Mouse (Mus musculus) MEL (cell line): ENCODE results near the gene Calm3. TPM values are rescaled to one million over a fixed set of nuclear protein-coding genes. Genes with fewer than 3 reads are reported as not detected.

ENCODE experiments used
- DNase-seq: peaks from one replicate; pipeline ENCODE4 v3.0.0; 2011; ENCODE audit warnings: low read depth, low spot score
- H3K27ac ChIP-seq: 2 replicates; pipeline ENCODE4 v1.5.1; 2012; ENCODE audit warnings: low read depth, mild to moderate bottlenecking, control low read depth, low read length, moderate library complexity; ENCODE audit not compliant: control insufficient read depth
- H3K27me3 ChIP-seq, 2 experiments: fragments of 150-350 bp in 1 of 2; sonication (generic) in 1 of 2; 2 replicates each; pipeline ENCODE4 v1.6.1; 2012; ENCODE audit warnings: low read length in 2 of 2, mild to moderate bottlenecking in 2 of 2, improper control_type of control experiment in 1 of 2, moderate library complexity in 1 of 2; ENCODE audit not compliant: insufficient read depth in 2 of 2, control insufficient read depth in 1 of 2
- H3K36me3 ChIP-seq, 2 experiments: 2 replicates each; pipeline ENCODE4 v1.6.1; 2012 to 2014; ENCODE audit warnings: low read length in 2 of 2, improper control_type of control experiment in 1 of 2, inconsistent platforms in 1 of 2, mild to moderate bottlenecking in 1 of 2; ENCODE audit not compliant: insufficient read depth in 2 of 2, control insufficient read depth in 1 of 2
- H3K4me1 ChIP-seq, 2 experiments: fragments of 150-350 bp in 1 of 2; sonication (generic) in 1 of 2; 2 replicates each; pipeline ENCODE4 v1.6.1; 2012; ENCODE audit warnings: low read length in 2 of 2, improper control_type of control experiment in 1 of 2, mild to moderate bottlenecking in 1 of 2; ENCODE audit not compliant: insufficient read depth in 2 of 2, control insufficient read depth in 1 of 2
- H3K4me3 ChIP-seq, 2 experiments: fragments of 150-350 bp in 1 of 2; sonication (generic) in 1 of 2; 2 replicates each; pipeline ENCODE4 v1.5.1; 2012; ENCODE audit warnings: low read depth in 2 of 2, low read length in 2 of 2, mild to moderate bottlenecking in 2 of 2, moderate library complexity in 2 of 2, control low read depth in 1 of 2, improper control_type of control experiment in 1 of 2; ENCODE audit not compliant: control insufficient read depth in 1 of 2, insufficient read depth in 1 of 2
- H3K79me2 ChIP-seq: 2 replicates; pipeline ENCODE4 v1.6.1; 2012; ENCODE audit warnings: mild to moderate bottlenecking, low read length, moderate library complexity; ENCODE audit not compliant: control insufficient read depth, poor library complexity, insufficient read depth
- H3K9ac ChIP-seq: 2 replicates; pipeline ENCODE4 v1.6.1; 2012; ENCODE audit warnings: low read depth, mild to moderate bottlenecking, control low read depth, low read length, moderate library complexity; ENCODE audit not compliant: control insufficient read depth, poor library complexity, severe bottlenecking
- H3K9me3 ChIP-seq: fragments of 150-350 bp; sonication (generic); replicated peaks from 2 replicates; pipeline ENCODE4 v1.6.1; 2012; ENCODE audit warnings: mild to moderate bottlenecking, low read length, improper control_type of control experiment, moderate library complexity; ENCODE audit not compliant: insufficient read depth
- CHD2 ChIP-seq: IDR thresholded peaks from 2 replicates; pipeline ENCODE4 v1.6.1; 2011; ENCODE audit warnings: low read length, improper control_type of control experiment
- EP300 ChIP-seq, 2 experiments: IDR thresholded peaks; 2 replicates each; pipeline ENCODE4 v1.6.1; 2011; ENCODE audit warnings: improper control_type of control experiment in 2 of 2, low read length in 2 of 2, low read depth in 1 of 2, mild to moderate bottlenecking in 1 of 2
- ETS1 ChIP-seq: IDR thresholded peaks from 2 replicates; pipeline ENCODE4 v1.6.1; 2012; ENCODE audit warnings: low read depth, mild to moderate bottlenecking, inconsistent platforms, low read length, improper control_type of control experiment, moderate library complexity
- MAX ChIP-seq: IDR thresholded peaks from 2 replicates; pipeline ENCODE4 v1.6.1; 2011; ENCODE audit warnings: low read length, improper control_type of control experiment
- MAZ ChIP-seq: IDR thresholded peaks from 2 replicates; pipeline ENCODE4 v1.6.1; 2012; ENCODE audit warnings: low read depth, mild to moderate bottlenecking, inconsistent platforms, low read length, improper control_type of control experiment
- MEF2A ChIP-seq: IDR thresholded peaks from 2 replicates; pipeline ENCODE4 v1.6.1; 2014; ENCODE audit warnings: low read depth, mild to moderate bottlenecking, inconsistent platforms, low read length, improper control_type of control experiment; ENCODE audit not compliant: poor library complexity, insufficient replicate concordance, severe bottlenecking; ENCODE audit errors: extremely low read depth
- MYC ChIP-seq: IDR thresholded peaks from 2 replicates; pipeline ENCODE4 v1.6.1; 2011; ENCODE audit warnings: low read depth, mild to moderate bottlenecking, low read length, improper control_type of control experiment, moderate library complexity
- NELFE ChIP-seq: IDR thresholded peaks from 2 replicates; pipeline ENCODE4 v1.6.1; 2011; ENCODE audit warnings: low read depth, low read length, improper control_type of control experiment
- POLR2AphosphoS2 ChIP-seq: IDR thresholded peaks from 2 replicates; pipeline ENCODE4 v1.6.1; 2011; ENCODE audit warnings: low read length, improper control_type of control experiment
- TCF12 ChIP-seq: IDR thresholded peaks from 2 replicates; pipeline ENCODE4 v1.6.1; 2014; ENCODE audit warnings: low read depth, mild to moderate bottlenecking, inconsistent platforms, low read length, improper control_type of control experiment, moderate library complexity
- USF2 ChIP-seq, 2 experiments: IDR thresholded peaks; 2 replicates each; pipeline ENCODE4 v1.6.1; 2011 to 2012; ENCODE audit warnings: improper control_type of control experiment in 2 of 2, low read length in 2 of 2, borderline replicate concordance in 1 of 2, inconsistent platforms in 1 of 2, low read depth in 1 of 2, mild to moderate bottlenecking in 1 of 2; ENCODE audit not compliant: insufficient read depth in 1 of 2
- ZKSCAN1 ChIP-seq: IDR thresholded peaks from 2 replicates; pipeline ENCODE4 v1.6.1; 2012; ENCODE audit warnings: low read depth, mild to moderate bottlenecking, inconsistent platforms, low read length, improper control_type of control experiment, moderate library complexity
- ZNF384 ChIP-seq: IDR thresholded peaks from 2 replicates; pipeline ENCODE4 v1.6.1; 2012; ENCODE audit warnings: low read depth, mild to moderate bottlenecking, inconsistent platforms, low read length, improper control_type of control experiment
- polyA plus RNA-seq, 2 experiments: library from polyadenylated mRNA; stranded (reverse) in 1 of 2; unstranded in 1 of 2; fragments of >175 nt in 1 of 2; fragments of >200 nt in 1 of 2; gene quantifications; 2 replicates each; pipeline versions ENCODE4 v1.2.1 to v1.2.4; 2012; ENCODE audit warnings: low replicate concordance in 2 of 2, low read depth in 1 of 2; ENCODE audit not compliant: insufficient read length in 2 of 2, insufficient read depth in 1 of 2, missing spikeins in 1 of 2
- total RNA-seq: library from RNA; depleted of rRNA; stranded (reverse); fragments of 300-350 nt; gene quantifications from 2 replicates; pipeline ENCODE4 v1.2.3, GENCODE M21; 2012

Gene Calm3
- total and polyA plus RNA-seq, 3 experiments = 482 to 1,030 (median 515) TPM

- Histone ChIP-seq H3K27ac (no peak overlapping the region), H3K27me3 (no peaks in the 10 kb centered on the region), H3K36me3 (peaks cover 0 to 4% of the 10 kb centered on the region in 2 experiments; a peak in 1 of 4 replicates), H3K79me2 (no peaks in the 10 kb centered on the region), H3K4me1 (peaks cover 3 to 5% of the 10 kb centered on the region in 2 experiments; a peak in 3 of 4 replicates), H3K9me3 (no peaks in the 10 kb centered on the region), H3K9ac (no peak overlapping the region), H3K4me3 (no peak overlapping the region)
- DNase-seq = no peak
- TF ChIP-seq MYC = no peak
- no peak for TF ChIP-seq ETS1
- TF ChIP-seq MEF2A = no peak
- TF ChIP-seq TCF12 = no peak
- TF ChIP-seq EP300 (IDR thresholded peaks at IDR 0.05; ENCODE audit: low read depth in 1 of 2, low read length in 2 of 2) = no peak
- TF ChIP-seq MAX = no peak
- no peak for TF ChIP-seq ZNF384
- TF ChIP-seq CHD2 = no peak
Measured at GRCm38 (mm10) chr7:16880615-16881014, 43.3 kb downstream of the Calm3 start.

DNA sequence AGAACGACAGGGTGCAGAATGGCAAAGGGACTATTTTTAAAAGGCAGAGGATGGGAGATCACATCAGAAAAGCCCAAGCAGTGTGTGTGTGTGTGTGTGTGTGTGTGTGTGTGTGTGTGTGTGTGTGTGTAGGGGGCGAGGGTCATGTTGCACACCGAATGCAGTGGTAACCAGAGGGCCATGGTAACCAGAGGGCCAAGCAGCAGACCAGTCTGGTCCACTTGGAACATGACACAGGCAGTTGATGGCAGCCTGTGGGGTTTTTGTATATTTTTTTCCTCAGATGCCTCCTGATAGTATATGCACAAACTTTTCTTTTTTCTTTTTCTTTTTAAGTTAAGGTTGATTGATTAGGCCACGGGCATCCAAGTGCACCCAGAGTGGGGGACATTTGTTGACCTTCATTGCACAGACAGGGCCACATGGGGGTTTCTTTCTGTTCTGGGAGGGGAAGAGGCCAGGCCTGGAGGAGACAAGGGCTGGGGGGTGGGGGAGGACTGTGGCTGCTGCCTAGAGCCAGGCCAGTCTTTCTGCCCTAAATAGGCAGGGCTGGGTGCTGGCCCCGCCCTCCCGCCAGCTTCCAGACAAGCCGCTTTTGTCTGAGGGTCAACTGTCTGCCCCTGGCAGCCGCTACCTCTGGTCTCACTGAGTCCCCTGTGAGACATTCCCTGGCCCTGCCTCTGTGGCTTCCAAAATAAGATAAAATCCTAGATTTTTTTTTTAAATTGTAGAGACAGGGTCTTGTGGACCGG is 43.9 kb downstream of the Calm3 start:
- no peaks in the 10 kb centered on the region; the same call in 1 of the 2 replicates for H3K79me2 ChIP-seq
- no peak overlapping the region for H3K9ac ChIP-seq
- TF ChIP-seq USF2 (IDR thresholded peaks at IDR 0.05; ENCODE audit: borderline replicate concordance in 1 of 2, insufficient read depth in 1 of 2, low read depth in 1 of 2, low read length in 2 of 2) (no peak), ZKSCAN1 (no peak), POLR2AphosphoS2 (no peak), TCF12 (no peak), MAZ (no peak), MYC (no peak), ZNF384 (no peak), NELFE (no peak)
- TF ChIP-seq, all 39 proteins: peak for 0
- Histone ChIP-seq H3K27me3 (no peaks in the 10 kb centered on the region), H3K4me3 (no peak overlapping the region), H3K36me3 (peaks cover 0 to 4% of the 10 kb centered on the region in 2 experiments; a peak in 1 of 4 replicates), H3K27ac (no peak overlapping the region), H3K4me1 (peaks cover 3 to 5% of the 10 kb centered on the region in 2 experiments; a peak in 3 of 4 replicates), H3K9me3 (no peaks in the 10 kb centered on the region)
- DNase-seq = no peak
